Mouse (Mus musculus) mouse embryonic stem cell (cell line): ENCODE data around the gene Magoh.

ENCODE experiments used
- in situ Hi-C, 2 experiments: fragments of 300-500 bp; cut with MboI; formaldehyde crosslinking; loops; 1 replicate in 1 of 2; 3 replicates in 1 of 2; pipeline ENCODE4 v1.14.3; 2019 to 2020; ENCODE audit warnings: low sequenced_read_pairs in 2 of 2, low pct_unique_long_range_greater_than_20kb in 1 of 2, mixed read lengths in 1 of 2; ENCODE audit not compliant: unreplicated experiment in 1 of 2

Magoh gene

DNA sequence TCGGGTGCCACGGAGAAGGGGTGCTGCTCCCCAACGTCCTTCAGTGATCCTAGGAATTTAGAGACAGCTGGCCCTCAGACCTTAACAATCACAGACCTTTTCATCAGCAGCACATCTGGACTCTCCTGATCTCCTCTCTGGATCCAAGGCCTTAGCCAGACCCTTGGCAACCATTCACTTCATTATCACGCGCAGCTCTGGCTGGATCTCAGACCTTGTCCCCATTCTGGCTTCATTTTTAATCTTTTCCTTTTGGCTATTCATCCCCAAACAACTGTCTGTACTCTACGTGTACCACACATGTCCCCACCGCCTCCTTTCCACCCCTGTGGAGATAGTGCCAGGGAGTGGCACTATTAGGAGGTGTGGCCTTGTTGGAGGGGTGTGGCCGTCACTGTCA is 53.7 kb downstream of the Magoh start:
- in situ Hi-C loops = no loop called here

DNA sequence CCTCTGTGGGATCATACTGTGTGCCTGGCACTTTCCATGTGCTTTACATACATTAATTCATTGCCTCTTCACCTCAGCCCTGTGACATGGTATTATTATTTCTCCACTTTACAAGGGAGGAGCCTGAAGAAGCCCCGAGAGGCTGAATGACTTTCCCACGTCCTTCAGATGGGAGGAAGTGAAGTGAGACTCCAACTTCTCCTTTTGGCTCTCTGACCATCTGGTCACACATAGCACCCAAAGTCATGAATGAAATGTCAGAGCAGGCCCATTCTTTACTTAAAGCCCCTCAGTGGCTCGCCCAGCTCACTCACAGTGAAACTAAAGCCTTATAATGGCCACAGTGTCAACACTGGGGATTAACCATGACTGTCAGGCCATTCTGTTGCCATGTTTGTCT is 55.7 kb downstream of the Magoh start:
- in situ Hi-C loops = no loop called here
